Mouse (Mus musculus) forebrain, embryonic 10.5 days (tissue): Measurements from ENCODE around the gene Nudcd3. TPM values are rescaled to one million over a fixed set of nuclear protein-coding genes. Genes with fewer than 3 reads are reported as not detected.

Experiments
- DNase-seq: peaks from one replicate; pipeline ENCODE4 v3.0.0-alpha.2; 2017; ENCODE audit warnings: low spot score; ENCODE audit errors: extremely low spot score
- H3K27ac ChIP-seq: fragments of 300-500 bp; sonication (generic); 2 replicates; pipeline ENCODE4 v1.5.1; 2016; ENCODE audit warnings: mild to moderate bottlenecking
- H3K27me3 ChIP-seq: fragments of 300-500 bp; sonication (generic); 2 replicates; pipeline ENCODE4 v1.6.1; 2016; ENCODE audit warnings: mild to moderate bottlenecking; ENCODE audit not compliant: poor library complexity, severe bottlenecking
- H3K36me3 ChIP-seq: fragments of 300-500 bp; sonication (generic); replicated peaks from 2 replicates; pipeline ENCODE4 v1.6.1; 2016; ENCODE audit warnings: mild to moderate bottlenecking, moderate library complexity
- H3K4me1 ChIP-seq: fragments of 300-500 bp; sonication (generic); 2 replicates; pipeline ENCODE4 v1.6.1; 2016
- H3K4me3 ChIP-seq: fragments of 300-500 bp; sonication (generic); 2 replicates; pipeline ENCODE4 v1.5.1; 2016; ENCODE audit warnings: mild to moderate bottlenecking, moderate library complexity
- H3K9me3 ChIP-seq: fragments of 300-500 bp; sonication (generic); 2 replicates; pipeline ENCODE4 v1.6.1; 2016; ENCODE audit warnings: mild to moderate bottlenecking, moderate library complexity
- WGBS: fragments of 180-500 bp; shearing (Covaris S2); methylation state at CpG from one replicate; pipeline ENCODE4 v1.1.7; 2016; 5-methylcytosine and 5-hydroxymethylcytosine counted together
- polyA plus RNA-seq: library from polyadenylated mRNA; unstranded; fragments of >200 nt; fragmentation: Nextera tagmentation; extraction: Ambion mirVana; gene quantifications from 2 replicates; pipeline ENCODE4 v1.2.1, GENCODE M21; 2016

Nudcd3 gene
- polyA plus RNA-seq, 1 experiment from 2014 or later, result 57.3 TPM

DNA sequence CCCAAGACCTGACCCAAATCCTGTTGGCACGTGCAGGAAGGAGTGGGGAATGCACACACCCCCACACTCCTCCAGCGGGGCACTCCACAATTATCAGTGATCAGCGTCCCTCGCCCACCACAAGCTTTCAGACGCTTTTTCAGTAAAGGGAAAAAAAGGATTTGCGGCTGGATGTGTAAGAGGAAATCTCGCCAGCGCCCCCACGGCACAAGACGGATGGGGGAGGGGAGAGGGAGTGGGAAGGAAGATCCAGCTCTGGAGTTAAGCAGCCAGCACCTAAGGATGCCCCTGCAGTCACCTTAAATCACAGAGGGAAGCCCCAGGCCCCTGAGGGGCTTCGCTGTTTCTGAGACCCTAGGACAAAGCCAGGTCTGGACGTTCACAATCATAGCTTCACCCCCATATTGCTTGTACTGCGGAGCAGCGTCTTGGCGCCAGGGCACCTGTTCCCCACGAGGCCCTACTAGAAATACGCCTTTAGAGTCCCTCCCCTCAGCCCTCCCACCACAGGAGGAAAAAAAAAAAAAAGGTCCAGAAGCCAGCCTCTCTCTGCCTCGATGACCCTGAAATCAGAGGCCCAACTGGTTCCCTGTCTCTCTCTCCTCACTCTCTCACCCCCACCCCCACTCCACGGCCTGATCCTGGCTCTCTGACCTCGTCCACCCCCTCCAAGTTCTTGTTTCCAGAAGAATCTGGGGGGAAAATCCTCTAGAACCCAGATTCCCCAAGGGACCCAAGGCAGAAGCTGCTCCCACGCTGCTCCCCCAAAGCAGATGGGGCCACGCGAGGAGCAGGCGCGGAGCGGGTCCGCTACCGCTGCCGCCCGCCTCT, 135.8 kb downstream of the Nudcd3 start:
- Histone ChIP-seq H3K4me3 (peak overlapping the region; percentile 57), H3K9me3 (no peaks in the 10 kb centered on the region), H3K4me1 (peaks cover 37% of the 10 kb centered on the region), H3K27ac (peak overlapping the region; percentile 20; the same call in 1 of the 2 replicates), H3K36me3 (no peaks in the 10 kb centered on the region), H3K27me3 (peaks cover 86% of the 10 kb centered on the region)
- 4% methylated on average over 30 of the region's 30 CpGs for WGBS
- no peak for DNase-seq

DNA sequence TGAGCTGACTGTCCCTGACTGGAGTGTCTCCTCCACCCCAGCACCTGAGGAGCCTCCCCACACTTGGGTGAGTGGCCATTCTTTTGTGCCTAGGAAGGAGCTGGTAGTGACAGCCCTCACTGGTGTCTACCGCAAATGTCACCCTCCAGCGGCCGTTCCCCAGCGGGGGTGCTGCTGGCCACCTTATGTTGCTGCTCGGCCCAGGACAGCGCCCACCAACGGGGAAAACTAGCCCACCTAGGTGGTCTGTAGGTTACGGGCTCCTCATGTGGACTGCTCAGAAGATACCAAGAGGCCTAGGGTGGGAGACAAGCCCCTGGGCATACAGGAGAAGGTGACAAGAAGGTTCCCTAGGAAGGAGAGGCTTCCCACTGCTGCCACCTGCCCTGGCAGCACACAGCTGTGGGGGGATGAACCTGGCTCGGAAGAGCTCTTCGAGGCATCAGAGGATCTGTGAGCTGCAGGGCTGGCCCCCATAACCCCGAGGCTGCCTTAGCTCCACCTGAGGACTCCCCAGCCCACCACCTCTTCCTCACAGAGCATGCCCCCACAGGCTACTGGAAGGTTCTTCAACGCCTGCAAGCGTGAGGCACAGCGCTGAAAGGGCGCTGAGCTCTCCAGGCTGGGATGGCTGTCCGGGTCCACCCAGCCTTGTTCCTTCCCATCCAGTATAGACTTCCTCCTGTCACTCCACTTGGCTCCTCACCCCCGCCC, 136.6 kb downstream of the Nudcd3 start:
- Histone ChIP-seq H3K27me3 (peaks cover 79% of the 10 kb centered on the region), H3K27ac (no peak overlapping the region), H3K4me1 (peaks cover 37% of the 10 kb centered on the region), H3K4me3 (no peak overlapping the region; the same call in 1 of the 2 replicates), H3K36me3 (no peaks in the 10 kb centered on the region), H3K9me3 (no peaks in the 10 kb centered on the region)
- WGBS, result 51% methylated on average over 17 of the region's 17 CpGs
- DNase-seq, result no peak

DNA sequence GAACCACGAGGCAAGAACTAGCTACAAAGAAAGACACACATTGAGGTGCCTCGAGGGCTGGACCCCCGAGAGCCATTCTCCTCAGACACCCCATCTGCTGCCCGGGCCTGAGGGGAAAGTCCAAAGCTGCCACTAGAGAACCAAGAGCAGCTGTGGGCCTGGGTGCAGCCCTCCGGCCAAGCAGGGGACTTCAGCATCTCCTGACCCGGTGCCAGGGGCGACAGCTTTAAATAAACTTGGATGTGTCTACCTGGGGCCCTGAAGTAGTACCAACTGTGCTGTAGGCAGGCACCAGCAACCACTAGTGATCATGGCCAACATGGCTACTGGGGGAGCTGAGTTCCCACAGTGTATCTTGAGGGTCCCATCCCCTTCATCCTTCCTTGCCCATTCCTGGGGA, 137.2 kb downstream of the Nudcd3 start:
- Histone ChIP-seq H3K27ac (no peak overlapping the region), H3K4me1 (peaks cover 31% of the 10 kb centered on the region), H3K4me3 (no peak overlapping the region), H3K36me3 (no peaks in the 10 kb centered on the region), H3K9me3 (no peaks in the 10 kb centered on the region), H3K27me3 (peaks cover 73% of the 10 kb centered on the region)
- 91% methylated on average over 7 of the region's 7 CpGs for WGBS
- DNase-seq, result no peak

DNA sequence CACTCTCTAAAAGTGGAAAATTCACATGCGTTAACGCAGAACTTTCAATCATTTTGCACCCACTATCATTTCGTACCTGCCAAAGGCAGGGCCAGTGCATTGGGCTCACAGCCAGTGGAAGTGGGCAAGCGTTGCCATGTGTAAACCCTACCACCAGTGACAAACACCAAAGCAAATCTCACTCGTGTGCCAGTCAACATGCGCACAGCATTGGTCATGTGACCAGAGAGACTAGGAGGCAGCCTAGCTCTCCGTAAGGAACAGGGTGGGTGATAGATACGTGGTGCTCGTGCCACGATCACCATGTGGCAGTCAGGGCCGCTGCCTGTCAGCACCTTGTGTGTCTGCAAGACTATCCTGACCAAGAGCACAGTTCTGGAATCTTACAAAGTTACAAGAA, 137.9 kb downstream of the Nudcd3 start:
- Histone ChIP-seq H3K4me3 (no peak overlapping the region), H3K4me1 (peaks cover 29% of the 10 kb centered on the region), H3K27me3 (peaks cover 65% of the 10 kb centered on the region), H3K9me3 (no peaks in the 10 kb centered on the region), H3K36me3 (no peaks in the 10 kb centered on the region), H3K27ac (no peak overlapping the region)
- DNase-seq, result no peak
- WGBS, result 91% methylated on average over 11 of the region's 11 CpGs

DNA sequence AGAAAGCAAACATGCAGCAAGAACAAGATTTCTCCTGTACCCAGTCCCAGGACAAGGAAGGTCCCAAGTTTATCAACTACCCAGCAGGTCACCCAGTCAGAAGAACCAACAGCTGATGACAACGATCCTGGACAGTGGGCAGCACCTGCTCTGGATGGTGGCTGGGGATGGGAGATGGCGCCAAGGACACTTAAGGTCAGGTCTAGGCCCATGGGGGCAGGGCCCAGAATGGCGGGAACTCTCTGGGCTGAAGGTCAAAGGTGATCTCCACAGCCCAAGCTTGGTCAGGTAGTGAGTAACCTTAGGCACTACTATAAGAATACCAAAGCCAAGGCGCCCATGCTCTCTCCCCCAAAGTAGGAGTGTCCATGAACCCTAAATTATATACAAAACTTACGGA, 138.3 kb downstream of the Nudcd3 start:
- Histone ChIP-seq H3K9me3 (no peaks in the 10 kb centered on the region), H3K4me3 (no peak overlapping the region), H3K36me3 (no peaks in the 10 kb centered on the region), H3K27me3 (peaks cover 61% of the 10 kb centered on the region), H3K4me1 (peaks cover 29% of the 10 kb centered on the region), H3K27ac (no peak overlapping the region)
- WGBS, result 80% methylated on average over 5 of the region's 5 CpGs
- no peak for DNase-seq

GRCm38 (mm10) chr11:6059162-6059561, 141.1 kb downstream of the Nudcd3 start:
- DNase-seq, result no peak
- H3K4me1 ChIP-seq, result peaks cover 9% of the 10 kb centered on the region
- 94% methylated on average over 10 of the region's 10 CpGs for WGBS
- H3K36me3 ChIP-seq, result no peaks in the 10 kb centered on the region
- H3K4me3 ChIP-seq, result no peak overlapping the region
- H3K9me3 ChIP-seq, result no peaks in the 10 kb centered on the region
- H3K27me3 ChIP-seq, result peaks cover 34% of the 10 kb centered on the region
- H3K27ac ChIP-seq, result no peak overlapping the region

Other genes starting within 250 kb of the Nudcd3 start
- gene Ykt6, start 244.7 kb downstream of the Nudcd3 start, polyA plus RNA-seq, result 58.5 and 65.5 TPM in 2 replicates
- gene Camk2b, start 134.1 kb downstream of the Nudcd3 start, polyA plus RNA-seq, result 0.51 and 0.63 TPM in 2 replicates
- gene A730071L15Rik, start 386 bp downstream of the Nudcd3 start, polyA plus RNA-seq, result 0.57 TPM in 2 replicates
- not detected in 2 replicates for gene Npc1l1, start 29.7 kb upstream of the Nudcd3 start, polyA plus RNA-seq
- gene Ddx56, start 67.4 kb upstream of the Nudcd3 start, polyA plus RNA-seq, result 133 and 135 TPM in 2 replicates
- gene Tmed4, start 74.5 kb upstream of the Nudcd3 start, polyA plus RNA-seq, result 116 and 126 TPM in 2 replicates
- gene Ogdh, start 91.2 kb upstream of the Nudcd3 start, polyA plus RNA-seq, result 112 and 115 TPM in 2 replicates
- gene Zmiz2, start 188.7 kb upstream of the Nudcd3 start, polyA plus RNA-seq, result 13.6 and 15.9 TPM in 2 replicates
- 6,009 and 6,074 TPM in 2 replicates for gene Ppia, start 215.0 kb upstream of the Nudcd3 start, polyA plus RNA-seq
- gene H2afv, start 244.0 kb upstream of the Nudcd3 start, polyA plus RNA-seq, result 844 and 848 TPM in 2 replicates